Mouse (Mus musculus) bone marrow, adult 2 months (tissue): ENCODE results near the gene Spock2. TPM values are rescaled to one million over a fixed set of nuclear protein-coding genes. Genes with fewer than 3 reads are reported as not detected.
"Not testable (repeated sequence)": the region's sequence is repeated elsewhere in the genome, so short reads cannot be mapped to it uniquely, and the experiment has no call there.

ENCODE experiments used
- H3K27ac ChIP-seq: fragments of 200-500 bp; 2 replicates; pipeline ENCODE4 v1.5.1; 2012; ENCODE audit warnings: low read depth, mild to moderate bottlenecking, control low read depth, inconsistent platforms, low read length; ENCODE audit not compliant: control insufficient read depth, poor library complexity, insufficient read depth
- H3K4me1 ChIP-seq: fragments of 200-500 bp; 2 replicates; pipeline ENCODE4 v1.6.1; 2011; ENCODE audit warnings: low read length; ENCODE audit not compliant: control insufficient read depth, insufficient read depth
- H3K4me3 ChIP-seq: fragments of 200-500 bp; replicated peaks from 2 replicates; pipeline ENCODE3; 2011; ENCODE audit warnings: mild to moderate bottlenecking, low read depth, low read length, control low read depth; ENCODE audit not compliant: control insufficient read depth
- CTCF ChIP-seq: fragments of 200-500 bp; IDR thresholded peaks from 2 replicates; pipeline ENCODE4 v1.5.1; 2011; ENCODE audit warnings: low read length, control low read depth; ENCODE audit not compliant: control insufficient read depth, insufficient read depth
- POLR2A ChIP-seq: fragments of 200-500 bp; IDR thresholded peaks from 2 replicates; pipeline ENCODE4 v1.6.1; 2011; ENCODE audit warnings: low read depth, mild to moderate bottlenecking, control low read depth, low read length, borderline replicate concordance; ENCODE audit not compliant: control insufficient read depth
- WGBS: fragments of 180-500 bp; shearing (Covaris S2); methylation state at CpG from one replicate; pipeline ENCODE4 v1.1.7; 2018; 5-methylcytosine and 5-hydroxymethylcytosine counted together
- polyA plus RNA-seq: library from polyadenylated mRNA; stranded (reverse); fragments of >200 nt; gene quantifications from 2 replicates; pipeline ENCODE4 v1.2.4, GENCODE M21; 2011; ENCODE audit warnings: low replicate concordance; ENCODE audit not compliant: missing spikeins, insufficient read depth, insufficient read length

The Spock2 gene
- polyA plus RNA-seq, 1 experiment = 0.95 TPM

- 37% methylated on average over 22 of the region's 22 CpGs for WGBS
- Histone ChIP-seq H3K4me1 (no peaks in the 10 kb centered on the region; the same call in 1 of the 2 replicates), H3K4me3 (no peak overlapping the region), H3K27ac (no peak overlapping the region)
- TF ChIP-seq CTCF = no peak
- no peak for TF ChIP-seq POLR2A
These were observed 19.7 kb downstream of the Spock2 start for GRCm38 (mm10) chr10:60125529-60126327.

GRCm38 (mm10) chr10:60128287-60128686 lies 22.3 kb downstream of the Spock2 start:
- TF ChIP-seq POLR2A (no peak), CTCF (no peak)

GRCm38 (mm10) chr10:60130504-60130903 lies 24.5 kb downstream of the Spock2 start:
- H3K27ac ChIP-seq = no peak overlapping the region
- WGBS = 45% methylated on average over 4 of the region's 4 CpGs
- no peaks in the 10 kb centered on the region; the same call in 1 of the 2 replicates for H3K4me1 ChIP-seq
- H3K4me3 ChIP-seq = no peak overlapping the region
- no peak for TF ChIP-seq POLR2A
- no peak for TF ChIP-seq CTCF

More at GRCm38 (mm10) chr10:60128287-60128686, 22.3 kb downstream of the Spock2 start:
- no peak overlapping the region for H3K27ac ChIP-seq
- no peak overlapping the region for H3K4me3 ChIP-seq
- 83% methylated on average over 9 of the region's 9 CpGs for WGBS
- no peaks in the 10 kb centered on the region; the same call in 1 of the 2 replicates for H3K4me1 ChIP-seq

- Histone ChIP-seq H3K4me1 (0 out of 2 replicates have a peak, but pooled peaks cover under 1% of the 10 kb centered on the region), H3K4me3 (no peak overlapping the region), H3K27ac (no peak overlapping the region)
- TF ChIP-seq CTCF (no peak), POLR2A (no peak)
- WGBS = 64% methylated on average over 6 of the region's 6 CpGs
These were observed 27.5 kb downstream of the Spock2 start for GRCm38 (mm10) chr10:60133501-60133900.

GRCm38 (mm10) chr10:60134201-60134600 lies 28.2 kb downstream of the Spock2 start:
- H3K27ac ChIP-seq = no peak overlapping the region
- H3K4me1 ChIP-seq = peaks cover 2% of the 10 kb centered on the region; the same call in 1 of the 2 replicates
- no peak overlapping the region for H3K4me3 ChIP-seq
- TF ChIP-seq CTCF (no peak), POLR2A (no peak)
- WGBS = 81% methylated on average over 9 of the region's 9 CpGs

GRCm38 (mm10) chr10:60136010-60136409 lies 30.0 kb downstream of the Spock2 start:
- WGBS = 59% methylated on average over 1 of the region's 1 CpGs

GRCm38 (mm10) chr10:60136935-60137334 lies 30.9 kb downstream of the Spock2 start:
- H3K4me3 ChIP-seq = no peak overlapping the region
- 77% methylated on average over 7 of the region's 7 CpGs for WGBS
- H3K27ac ChIP-seq = no peak overlapping the region
- peaks cover 2% of the 10 kb centered on the region; the same call in 1 of the 2 replicates for H3K4me1 ChIP-seq
- TF ChIP-seq CTCF (no peak), POLR2A (no peak)

More at GRCm38 (mm10) chr10:60136010-60136409, 30.0 kb downstream of the Spock2 start:
- not testable (repeated sequence) for H3K4me3 ChIP-seq, H3K4me1 ChIP-seq, H3K27ac ChIP-seq

- WGBS = 20% methylated on average over 5 of the region's 5 CpGs
- no peak for TF ChIP-seq CTCF
- TF ChIP-seq POLR2A = no peak
- Histone ChIP-seq H3K4me3 (no peak overlapping the region), H3K4me1 (peaks cover 2% of the 10 kb centered on the region; the same call in 1 of the 2 replicates), H3K27ac (no peak overlapping the region)
These were observed 32.7 kb downstream of the Spock2 start for GRCm38 (mm10) chr10:60138680-60139079.
